Mouse (Mus musculus) lung, adult 2 months (tissue): Measurements from ENCODE around the gene Ofd1. TPM values are rescaled to one million over a fixed set of nuclear protein-coding genes. Genes with fewer than 3 reads are reported as not detected.

Experiments
- DNase-seq: peaks from one replicate; pipeline ENCODE4 v3.0.0; 2022
- H3K4me1 ChIP-seq: fragments of 200-500 bp; 2 replicates; pipeline ENCODE4 v1.6.1; 2011; ENCODE audit warnings: low read length; ENCODE audit not compliant: control insufficient read depth, insufficient read depth
- H3K4me3 ChIP-seq: fragments of 200-500 bp; replicated peaks from 2 replicates; pipeline ENCODE3; 2011; ENCODE audit warnings: low read depth, mild to moderate bottlenecking, control low read depth, low read length; ENCODE audit errors: extremely low read depth
- CTCF ChIP-seq: fragments of 200-500 bp; IDR thresholded peaks from 2 replicates; pipeline ENCODE4 v1.5.1; 2011; ENCODE audit warnings: mild to moderate bottlenecking, low read length, control low read depth; ENCODE audit not compliant: insufficient read depth
- POLR2A ChIP-seq: fragments of 200-500 bp; IDR thresholded peaks from 2 replicates; pipeline ENCODE4 v1.6.1; 2011; ENCODE audit warnings: low read depth, mild to moderate bottlenecking, control low read depth, low read length, borderline replicate concordance; ENCODE audit errors: extremely low read depth
- WGBS: fragments of 180-500 bp; shearing (Covaris S2); methylation state at CpG from one replicate; pipeline ENCODE4 v1.1.7; 2018; 5-methylcytosine and 5-hydroxymethylcytosine counted together
- polyA plus RNA-seq: library from polyadenylated mRNA; depleted of rRNA; stranded (reverse); fragments of >200 nt; gene quantifications from 2 replicates; pipeline ENCODE4 v1.2.3, GENCODE M21; 2012; rRNA removed

The Ofd1 gene
- polyA plus RNA-seq = 1.2 and 1.8 TPM in 2 replicates

DNA sequence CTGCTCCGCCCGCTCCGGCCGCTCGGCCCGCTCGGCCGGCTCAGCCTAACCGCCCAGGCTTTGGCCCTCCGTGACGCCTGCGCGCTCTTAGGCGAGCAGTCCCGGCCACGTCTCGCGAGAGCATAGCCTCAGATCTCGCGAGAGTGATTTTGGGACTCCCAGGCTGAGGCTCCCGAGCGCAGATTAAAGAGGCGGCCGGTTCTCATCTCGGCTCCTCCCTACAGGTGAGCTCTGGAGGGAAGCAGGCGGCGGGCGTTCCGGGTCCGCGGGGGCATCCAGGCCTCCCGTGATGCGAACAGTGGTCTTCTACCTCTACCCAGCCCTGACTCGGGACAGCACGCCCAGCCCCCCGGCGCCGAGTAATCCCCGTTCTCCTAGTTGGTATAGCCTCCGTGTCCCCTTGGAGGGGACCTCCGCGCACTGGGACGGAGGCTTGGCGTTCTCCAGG, at the start of gene Ofd1:
Ofd1 (minus strand) TSS at position 89 of the 448 bp plus-strand sequence.
- TF ChIP-seq CTCF (no peak), POLR2A (peak; percentile 67)
- peaks cover 5% of the 10 kb centered on the region; the same call in 1 of the 2 replicates for H3K4me1 ChIP-seq
- WGBS = 18% methylated on average over 44 of the region's 44 CpGs
- H3K4me3 ChIP-seq = peak within 1 kb of the TSS; percentile 79
- peak; percentile 80 for DNase-seq

DNA sequence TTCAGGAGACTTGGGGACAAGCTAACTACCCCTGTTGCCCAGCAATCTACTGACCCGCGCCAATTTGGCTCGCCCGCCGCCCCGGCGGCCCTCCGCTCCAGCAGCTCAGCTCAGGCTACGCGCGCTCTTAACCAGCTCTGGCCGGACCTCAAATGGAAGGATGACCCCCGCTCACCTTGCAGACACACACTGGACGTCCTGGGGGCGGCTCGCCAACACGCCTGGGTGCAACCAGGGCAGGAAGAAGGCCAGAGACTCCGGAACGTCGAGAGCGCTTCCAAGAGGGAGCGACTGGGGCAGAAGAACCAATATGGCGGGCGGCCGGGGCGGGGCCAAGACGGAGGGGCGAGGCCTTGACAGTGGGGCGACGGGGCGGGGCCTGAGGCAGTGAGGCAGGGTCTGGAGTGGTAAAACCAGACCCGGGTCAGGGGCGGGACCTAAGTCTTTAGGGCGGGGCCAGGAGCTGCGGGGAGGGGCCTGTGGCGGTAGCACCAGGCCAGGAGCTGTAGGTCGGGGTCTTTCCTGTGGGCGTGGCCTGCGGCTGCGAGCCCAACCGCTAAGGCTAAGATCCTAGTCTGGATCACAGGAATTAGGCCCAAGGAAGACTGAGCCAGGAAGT, 39.0 kb upstream of the Ofd1 start, which contains the start of gene Rab9:
Rab9 (minus strand) TSS at position 503 of the 619 bp plus-strand sequence.
- WGBS = 31% methylated on average over 41 of the region's 41 CpGs
- Histone ChIP-seq H3K4me3 (peak within 1 kb of the TSS; percentile 98), H3K4me1 (no peaks in the 10 kb centered on the region; the same call in 1 of the 2 replicates)
- DNase-seq = peak; percentile 86
- TF ChIP-seq CTCF (no peak), POLR2A (peak; percentile 51; the same call in 1 of the 2 replicates)

DNA sequence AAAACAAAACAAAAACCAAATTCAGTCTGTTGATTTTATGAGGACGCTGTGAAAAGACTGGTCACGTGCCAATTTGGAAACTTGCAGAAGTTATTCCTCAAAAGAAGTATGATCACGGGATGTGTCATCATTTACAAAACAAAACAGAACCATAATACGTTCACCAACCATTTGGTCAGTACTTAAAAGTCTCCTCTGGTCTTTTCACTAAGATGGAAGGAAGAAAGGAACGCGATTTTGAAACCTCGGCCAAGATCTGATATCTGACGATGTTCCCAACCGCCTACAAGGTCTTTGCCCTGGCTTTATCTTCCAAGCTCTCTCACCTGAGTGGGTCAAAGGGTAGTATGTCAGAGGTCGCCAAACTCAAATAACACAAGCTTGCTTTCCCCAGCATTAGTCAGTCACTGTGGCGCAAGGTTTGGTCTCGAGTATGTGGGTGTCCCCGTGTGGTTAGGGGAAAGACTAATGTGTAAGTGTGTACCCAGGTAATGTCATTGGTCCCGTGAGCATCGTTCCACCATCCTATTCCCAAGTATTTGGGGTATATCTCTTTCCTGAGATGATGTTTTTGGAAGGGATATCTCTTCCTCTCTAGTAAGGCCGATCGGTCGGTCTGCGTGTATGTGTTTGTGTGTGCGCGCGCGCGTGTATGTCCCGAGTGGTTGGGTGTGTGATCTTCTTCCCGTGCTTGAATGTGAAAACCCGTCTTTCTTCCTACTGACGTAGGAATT, 38.3 kb upstream of the Ofd1 start:
- DNase-seq = peak; percentile 31
- peak overlapping the region; percentile 98 for H3K4me3 ChIP-seq
- WGBS = 33% methylated on average over 28 of the region's 28 CpGs
- peaks cover 3% of the 10 kb centered on the region for H3K4me1 ChIP-seq
- TF ChIP-seq POLR2A = no peak
- TF ChIP-seq CTCF = no peak

DNA sequence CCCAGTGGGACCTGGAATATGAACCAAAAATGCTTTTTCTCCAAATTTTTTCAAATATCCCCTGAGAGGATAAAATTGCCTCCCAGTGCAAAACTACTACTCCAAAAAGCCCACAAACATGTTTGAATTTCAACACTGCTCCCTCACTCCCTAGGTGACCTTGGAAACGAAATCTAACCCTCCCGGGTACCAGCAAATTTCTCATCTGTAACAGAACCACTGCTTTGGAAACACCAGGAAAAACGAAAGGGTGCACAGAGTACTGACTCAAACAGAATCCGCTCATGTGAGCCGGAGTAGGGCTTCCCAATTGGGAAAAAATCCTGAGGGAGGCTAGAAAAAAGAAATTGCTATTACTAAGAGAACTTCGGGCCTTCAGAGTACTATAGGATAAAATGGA, 36.9 kb upstream of the Ofd1 start:
- peak overlapping the region; percentile 47 for H3K4me3 ChIP-seq
- H3K4me1 ChIP-seq = peaks cover 3% of the 10 kb centered on the region
- WGBS = 56% methylated on average over 6 of the region's 6 CpGs
- TF ChIP-seq POLR2A (no peak), CTCF (no peak)
- DNase-seq = no peak

DNA sequence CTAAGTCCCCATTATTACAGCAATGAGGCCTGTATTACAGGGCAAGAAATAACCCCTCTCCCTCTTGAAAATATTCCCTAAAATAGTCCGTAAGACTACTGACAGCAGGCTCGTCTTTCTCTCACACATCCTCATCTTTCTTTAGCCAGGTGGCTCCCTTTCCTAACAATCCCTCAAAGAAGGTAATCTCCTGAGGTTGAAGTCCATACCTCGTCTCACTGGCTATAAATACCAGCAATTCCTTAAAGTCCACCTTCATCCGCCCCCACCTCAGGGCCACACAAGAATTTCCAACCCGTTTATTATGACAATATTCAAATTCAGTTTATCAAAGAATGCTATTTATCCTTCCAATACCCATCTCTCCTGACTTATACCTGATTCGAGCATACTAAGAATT, 32.1 kb upstream of the Ofd1 start:
- peaks cover 3% of the 10 kb centered on the region for H3K4me1 ChIP-seq
- 66% methylated on average over 6 of the region's 6 CpGs for WGBS
- H3K4me3 ChIP-seq = no peak overlapping the region
- no peak for TF ChIP-seq CTCF
- TF ChIP-seq POLR2A = no peak
- no peak for DNase-seq

DNA sequence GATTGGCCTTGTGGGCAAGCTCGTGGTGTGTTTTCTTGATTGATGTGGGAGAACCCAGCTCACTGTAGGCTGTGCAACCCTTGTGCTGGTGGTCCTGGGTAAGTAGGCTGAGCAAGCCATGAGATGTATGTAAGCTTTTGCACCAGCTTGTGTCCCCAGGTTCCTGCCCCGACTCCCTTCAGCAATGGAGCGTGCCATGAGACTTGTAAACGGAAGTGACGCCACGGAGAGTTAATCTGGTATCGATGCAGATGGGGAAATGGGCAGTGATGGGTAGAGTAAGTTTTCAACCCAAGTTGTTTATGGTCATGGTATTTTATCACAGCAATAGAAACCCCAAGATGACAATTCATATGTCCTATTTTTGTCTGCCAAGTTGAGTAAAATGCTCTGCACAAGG, 27.8 kb upstream of the Ofd1 start:
- WGBS = 88% methylated on average over 7 of the region's 7 CpGs
- Histone ChIP-seq H3K4me1 (no peaks in the 10 kb centered on the region; the same call in 1 of the 2 replicates), H3K4me3 (no peak overlapping the region)
- no peak for DNase-seq
- no peak for TF ChIP-seq CTCF
- no peak for TF ChIP-seq POLR2A

DNA sequence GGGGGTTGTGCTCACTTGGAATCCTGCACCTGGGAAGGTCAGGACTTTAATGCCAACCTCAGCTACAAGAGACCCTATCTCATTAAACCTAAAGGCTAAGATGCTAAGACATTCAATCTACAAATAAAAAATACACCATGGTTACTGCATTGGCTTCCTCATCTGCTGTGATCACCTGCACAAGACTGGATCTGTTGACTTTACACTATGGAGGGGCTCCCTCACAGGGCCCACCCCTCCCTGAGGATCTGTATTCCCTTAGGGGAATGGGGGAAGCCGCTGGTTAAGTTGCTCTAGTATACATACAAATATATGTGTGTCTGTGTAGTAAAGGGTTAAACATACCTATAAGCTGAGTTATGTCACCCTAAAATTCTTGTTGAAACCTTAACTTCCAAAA, 15.0 kb upstream of the Ofd1 start:
- no peak for DNase-seq
- 82% methylated on average over 1 of the region's 1 CpGs for WGBS
- TF ChIP-seq CTCF = no peak
- TF ChIP-seq POLR2A = no peak
- Histone ChIP-seq H3K4me1 (no peaks in the 10 kb centered on the region; the same call in 1 of the 2 replicates), H3K4me3 (no peak overlapping the region)

DNA sequence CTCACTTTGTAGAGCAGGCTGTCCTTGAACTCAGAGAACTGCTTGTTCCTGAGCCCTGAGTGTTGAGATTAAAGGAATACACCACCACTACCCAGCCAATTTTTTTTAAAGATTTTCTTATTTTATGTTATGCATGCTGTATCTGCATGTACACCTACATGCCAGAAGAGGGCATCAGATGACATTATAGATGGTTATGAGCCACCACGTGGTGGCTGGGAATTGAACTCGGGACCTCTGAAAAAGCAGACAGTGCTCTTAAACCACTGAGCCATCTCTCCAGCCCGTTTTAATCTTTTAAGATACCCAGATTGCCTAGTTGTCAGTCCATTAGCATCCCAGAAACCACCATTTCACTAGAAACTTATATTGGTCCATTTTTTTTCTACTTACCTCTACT, 13.8 kb upstream of the Ofd1 start:
- no peaks in the 10 kb centered on the region; the same call in 1 of the 2 replicates for H3K4me1 ChIP-seq

DNA sequence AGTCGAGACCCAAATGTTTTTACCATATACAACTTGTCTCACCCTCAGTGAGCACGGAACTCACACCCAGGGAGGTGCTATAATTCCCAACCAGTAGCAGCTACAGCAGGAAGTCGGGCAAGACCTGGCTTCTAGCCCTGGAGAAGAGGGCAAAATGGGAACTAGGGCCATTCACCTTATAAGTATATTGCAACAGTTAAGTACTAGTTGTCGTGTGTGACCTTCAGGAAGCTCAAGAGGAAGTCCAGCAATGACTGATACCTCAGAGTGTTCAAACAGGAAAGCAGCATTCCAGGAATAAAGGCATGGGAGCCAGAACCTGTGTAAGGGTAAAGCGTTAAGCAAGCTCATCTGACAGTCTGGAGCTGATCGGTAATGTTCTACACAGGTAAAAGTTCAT, 13.0 kb upstream of the Ofd1 start:
- Histone ChIP-seq H3K4me1 (no peaks in the 10 kb centered on the region; the same call in 1 of the 2 replicates), H3K4me3 (no peak overlapping the region)
- TF ChIP-seq POLR2A (no peak), CTCF (no peak)
- no peak for DNase-seq
- 53% methylated on average over 6 of the region's 6 CpGs for WGBS

More for the DNA sequence above, 13.8 kb upstream of the Ofd1 start:
- TF ChIP-seq POLR2A (no peak), CTCF (no peak)
- 73% methylated on average over 3 of the region's 3 CpGs for WGBS
- no peak for DNase-seq
- no peak overlapping the region for H3K4me3 ChIP-seq
